Mouse (Mus musculus) limb, embryonic 10.5 days (tissue): ENCODE data around the gene Ptpn7. TPM values are rescaled to one million over a fixed set of nuclear protein-coding genes. Genes with fewer than 3 reads are reported as not detected.

Source experiments
- DNase-seq: peaks from one replicate; pipeline ENCODE4 v3.0.0-alpha.2; 2017; ENCODE audit warnings: low spot score
- H3K27ac ChIP-seq: fragments of 300-500 bp; sonication (generic); 2 replicates; pipeline ENCODE4 v1.5.1; 2016; ENCODE audit warnings: mild to moderate bottlenecking
- H3K27me3 ChIP-seq: fragments of 300-500 bp; sonication (generic); 2 replicates; pipeline ENCODE4 v1.6.1; 2016; ENCODE audit warnings: low read depth, mild to moderate bottlenecking; ENCODE audit not compliant: poor library complexity, severe bottlenecking
- H3K36me3 ChIP-seq: fragments of 300-500 bp; sonication (generic); 2 replicates; pipeline ENCODE4 v1.6.1; 2016; ENCODE audit warnings: mild to moderate bottlenecking, moderate library complexity
- H3K4me1 ChIP-seq: fragments of 300-500 bp; sonication (generic); 2 replicates; pipeline ENCODE4 v1.6.1; 2016
- H3K4me3 ChIP-seq: fragments of 300-500 bp; sonication (generic); 2 replicates; pipeline ENCODE4 v1.5.1; 2016; ENCODE audit warnings: mild to moderate bottlenecking, moderate library complexity
- H3K9me3 ChIP-seq: fragments of 300-500 bp; sonication (generic); replicated peaks from 2 replicates; pipeline ENCODE4 v1.6.1; 2016; ENCODE audit warnings: mild to moderate bottlenecking
- WGBS: fragments of 180-500 bp; shearing (Covaris S2); methylation state at CpG from one replicate; pipeline ENCODE4 v1.1.7; 2016; 5-methylcytosine and 5-hydroxymethylcytosine counted together
- polyA plus RNA-seq: library from polyadenylated mRNA; unstranded; fragments of >200 nt; fragmentation: Nextera tagmentation; extraction: Ambion mirVana; gene quantifications from 2 replicates; pipeline ENCODE4 v1.2.1, GENCODE M21; 2016

The Ptpn7 gene
- polyA plus RNA-seq = 1.4 and 1.9 TPM in 2 replicates

DNA sequence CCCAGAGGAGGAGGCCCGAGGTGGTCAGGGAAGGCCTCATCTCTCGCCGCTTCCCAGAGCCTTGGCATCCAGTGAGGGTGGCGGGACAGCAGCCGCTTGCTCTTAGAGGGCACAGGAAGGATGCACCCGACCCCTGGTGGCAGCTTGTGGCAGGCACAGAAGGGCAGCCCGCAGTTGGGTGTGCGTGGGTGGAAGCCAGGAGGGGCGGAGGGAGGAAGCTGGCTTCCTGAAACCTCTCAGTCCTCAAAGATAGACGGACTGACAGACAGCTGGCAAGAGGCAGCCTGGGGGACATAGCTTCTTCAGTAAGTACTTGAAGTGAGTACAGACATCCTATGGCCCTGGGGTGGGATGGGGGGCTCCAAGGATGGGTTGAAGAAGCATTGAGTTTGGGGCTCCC lies at the start of gene Ptpn7:
Ptpn7 (plus strand) TSS at position 228 of the 400 bp plus-strand sequence.
- peaks cover 49% of the 10 kb centered on the region for H3K4me1 ChIP-seq
- H3K9me3 ChIP-seq = no peaks in the 10 kb centered on the region
- no peaks in the 10 kb centered on the region for H3K36me3 ChIP-seq
- peak within 1 kb of the TSS; percentile 50 for H3K27ac ChIP-seq
- no peak within 1 kb of the TSS for H3K4me3 ChIP-seq
- 40% methylated on average over 10 of the region's 10 CpGs for WGBS
- no peak for DNase-seq
- peaks cover 22% of the 10 kb centered on the region for H3K27me3 ChIP-seq

DNA sequence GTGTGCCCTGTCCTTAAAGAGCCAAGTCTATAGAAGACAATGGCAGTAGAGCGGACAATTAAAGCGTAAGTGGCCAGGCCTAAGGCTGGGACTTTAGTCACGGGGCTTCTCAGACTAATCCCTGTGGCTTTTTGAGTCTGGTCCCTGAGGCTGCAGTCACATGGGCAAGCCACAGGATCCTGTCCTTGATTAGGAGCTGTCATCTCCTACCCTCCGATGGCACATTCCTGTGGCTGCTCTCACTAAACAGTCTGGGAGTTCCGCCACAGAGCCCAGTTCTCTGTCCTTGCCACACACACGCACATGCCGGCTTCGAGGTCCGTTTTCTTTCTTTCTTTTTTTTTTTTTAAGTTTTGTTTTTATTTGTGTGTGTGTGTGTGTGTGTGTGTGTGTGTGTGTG lies 49.0 kb upstream of the Ptpn7 start:
- H3K27ac ChIP-seq = no peak overlapping the region
- peaks cover 28% of the 10 kb centered on the region for H3K4me1 ChIP-seq
- DNase-seq = no peak
- 62% methylated on average over 9 of the region's 9 CpGs for WGBS
- H3K27me3 ChIP-seq = peaks cover 74% of the 10 kb centered on the region
- H3K4me3 ChIP-seq = no peak overlapping the region
- H3K9me3 ChIP-seq = no peaks in the 10 kb centered on the region
- H3K36me3 ChIP-seq = no peaks in the 10 kb centered on the region

DNA sequence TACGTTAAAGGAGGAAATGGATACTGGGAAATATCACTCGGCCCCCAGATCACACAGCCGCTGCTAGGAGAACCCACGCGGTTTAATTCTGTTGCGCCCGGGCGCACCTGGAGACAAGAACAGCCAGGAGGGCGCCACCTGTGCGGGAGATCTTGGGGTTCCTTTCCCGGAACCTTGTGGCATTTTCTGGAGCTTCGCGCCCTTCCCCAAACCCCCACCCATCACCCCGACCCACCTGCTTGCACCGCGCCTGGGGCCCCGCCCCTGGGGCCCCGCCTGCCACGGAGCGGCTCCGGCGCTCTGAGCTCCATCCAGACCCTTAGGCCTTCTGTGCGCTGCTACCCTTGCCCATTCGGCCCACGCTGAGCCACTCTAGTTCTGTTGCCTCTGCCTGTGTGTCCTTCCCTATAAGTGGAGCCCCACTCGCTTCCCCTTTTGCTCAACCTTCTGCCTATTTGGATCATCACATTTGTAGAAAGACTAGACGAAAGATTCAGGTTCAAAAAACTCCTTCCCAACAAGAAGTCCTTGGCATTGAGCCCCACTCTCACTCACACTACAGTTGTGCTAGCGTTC lies 47.1 kb upstream of the Ptpn7 start:
- Histone ChIP-seq H3K27ac (no peak overlapping the region), H3K36me3 (no peaks in the 10 kb centered on the region), H3K9me3 (no peaks in the 10 kb centered on the region), H3K4me3 (peak overlapping the region; percentile 0; the same call in 1 of the 2 replicates), H3K4me1 (peaks cover 23% of the 10 kb centered on the region), H3K27me3 (peaks cover 88% of the 10 kb centered on the region)
- 18% methylated on average over 28 of the region's 28 CpGs for WGBS
- DNase-seq = no peak

DNA sequence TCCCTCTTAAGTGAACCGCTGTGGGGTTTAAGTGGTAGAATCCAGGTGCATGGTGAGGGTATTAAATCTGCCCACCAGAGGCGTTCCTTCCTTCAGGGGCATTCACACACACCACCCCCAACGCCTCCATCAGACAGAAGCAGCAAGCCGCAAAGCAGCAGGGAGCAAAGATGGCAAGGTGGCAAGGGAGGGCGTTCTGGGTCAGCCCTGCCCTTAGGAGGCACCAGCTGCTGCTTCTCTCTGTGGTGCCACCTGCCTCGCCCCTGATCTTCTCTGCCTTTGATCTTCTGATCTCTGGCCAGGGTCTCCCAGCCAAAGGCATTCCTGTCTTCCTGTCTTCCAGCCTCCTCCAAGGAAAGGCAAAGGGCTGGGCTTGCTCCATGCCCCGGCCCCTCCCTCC lies 46.5 kb upstream of the Ptpn7 start:
- WGBS = 20% methylated on average over 7 of the region's 7 CpGs
- no peak overlapping the region for H3K27ac ChIP-seq
- no peaks in the 10 kb centered on the region for H3K36me3 ChIP-seq

DNA sequence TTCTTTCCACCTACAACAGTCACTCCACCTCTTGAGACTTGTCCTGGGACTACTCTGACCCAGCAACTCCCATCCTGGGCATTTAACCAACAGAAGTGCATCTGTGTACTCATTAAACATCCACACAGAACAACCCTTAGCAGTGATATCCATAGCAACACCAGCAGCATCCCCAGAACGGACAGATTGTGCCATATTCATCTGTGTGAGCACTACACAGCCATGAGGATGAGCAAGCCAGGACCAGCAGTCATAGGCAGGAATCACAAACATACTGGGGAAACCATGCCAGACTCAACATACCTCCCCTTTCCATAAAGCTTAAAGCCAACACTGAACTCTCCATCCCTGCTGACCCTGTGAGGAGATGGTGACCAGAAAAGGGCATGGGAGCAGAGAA lies 45.1 kb upstream of the Ptpn7 start:
- DNase-seq = no peak
- H3K27me3 ChIP-seq = peaks cover 74% of the 10 kb centered on the region
- 83% methylated on average over 1 of the region's 1 CpGs for WGBS
- H3K27ac ChIP-seq = no peak overlapping the region
- no peaks in the 10 kb centered on the region for H3K9me3 ChIP-seq
- no peak overlapping the region for H3K4me3 ChIP-seq
- peaks cover 23% of the 10 kb centered on the region for H3K4me1 ChIP-seq
- H3K36me3 ChIP-seq = no peaks in the 10 kb centered on the region

More for the DNA sequence above, 46.5 kb upstream of the Ptpn7 start:
- peaks cover 88% of the 10 kb centered on the region for H3K27me3 ChIP-seq
- H3K4me1 ChIP-seq = peaks cover 23% of the 10 kb centered on the region
- DNase-seq = no peak
- no peaks in the 10 kb centered on the region for H3K9me3 ChIP-seq
- no peak overlapping the region for H3K4me3 ChIP-seq

DNA sequence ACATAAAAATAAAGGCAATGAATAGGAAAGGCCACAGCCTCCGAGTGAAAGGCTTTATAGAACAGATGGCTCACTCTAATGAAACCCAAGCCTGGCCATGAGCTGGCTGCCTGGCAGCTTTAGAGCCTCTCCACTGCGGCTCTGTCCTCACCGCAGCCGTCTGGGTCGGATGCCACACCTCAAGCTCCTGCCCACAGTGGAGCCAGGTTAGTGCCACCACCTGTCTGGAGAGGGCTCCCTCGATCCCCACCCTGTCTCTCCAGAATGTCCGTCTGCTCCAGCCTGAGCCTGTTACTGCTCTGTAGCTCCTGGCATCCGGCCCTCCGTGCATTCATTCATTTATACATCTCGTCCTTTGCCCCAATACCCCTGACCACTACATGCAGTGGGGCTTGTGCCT lies 42.9 kb upstream of the Ptpn7 start:
- H3K27ac ChIP-seq = no peak overlapping the region
- H3K36me3 ChIP-seq = no peaks in the 10 kb centered on the region
- WGBS = 83% methylated on average over 10 of the region's 10 CpGs
- peaks cover 11% of the 10 kb centered on the region for H3K4me1 ChIP-seq
- H3K4me3 ChIP-seq = no peak overlapping the region
- H3K27me3 ChIP-seq = peaks cover 52% of the 10 kb centered on the region
- DNase-seq = no peak
- H3K9me3 ChIP-seq = no peaks in the 10 kb centered on the region

DNA sequence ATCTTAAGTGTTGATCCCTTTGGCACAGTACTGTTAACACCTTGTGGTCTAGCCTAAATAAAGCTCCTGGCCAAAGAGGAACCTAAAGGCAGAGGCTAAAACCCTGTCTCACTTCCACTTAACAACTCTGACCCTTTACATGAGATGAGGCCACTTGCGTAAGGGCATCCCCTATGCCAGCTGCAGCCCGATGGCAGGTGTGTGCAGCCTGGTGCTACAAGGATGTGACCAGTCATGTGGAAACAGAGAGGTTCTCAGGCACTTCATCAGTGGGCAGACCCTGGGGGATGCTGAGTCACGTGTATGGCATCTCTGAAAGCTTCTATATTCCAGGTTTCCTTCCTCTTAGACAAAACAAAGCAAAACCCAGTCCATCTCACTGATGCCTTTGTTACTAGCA lies 41.6 kb upstream of the Ptpn7 start:
- H3K27ac ChIP-seq = no peak overlapping the region
- no peak overlapping the region for H3K4me3 ChIP-seq
- H3K4me1 ChIP-seq = 0 out of 2 replicates have a peak, but pooled peaks cover 2% of the 10 kb centered on the region
- no peaks in the 10 kb centered on the region for H3K36me3 ChIP-seq
- DNase-seq = no peak
- H3K27me3 ChIP-seq = peaks cover 44% of the 10 kb centered on the region
- 79% methylated on average over 3 of the region's 3 CpGs for WGBS
- H3K9me3 ChIP-seq = no peaks in the 10 kb centered on the region

DNA sequence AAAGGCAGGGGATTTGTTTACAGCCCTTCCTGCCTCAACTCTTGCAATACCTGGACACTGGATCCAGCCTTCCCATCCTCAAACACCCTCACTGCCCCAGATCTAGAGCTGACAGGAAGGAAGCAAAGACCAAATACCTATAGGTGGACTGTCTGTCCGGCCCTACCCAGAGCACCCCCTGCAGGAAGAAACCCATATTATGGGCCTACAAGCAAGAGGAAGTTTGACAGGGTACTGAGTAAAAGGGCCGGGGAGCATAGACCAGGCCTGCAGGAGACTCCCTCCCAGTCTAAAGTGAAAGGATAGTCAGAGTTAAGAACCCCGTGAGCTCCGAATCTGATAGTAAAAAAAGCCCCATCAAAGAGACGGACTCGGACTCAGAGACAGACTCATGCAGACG lies 37.8 kb upstream of the Ptpn7 start:
- Histone ChIP-seq H3K4me1 (peaks cover 8% of the 10 kb centered on the region; the same call in 1 of the 2 replicates), H3K9me3 (no peaks in the 10 kb centered on the region), H3K27ac (no peak overlapping the region), H3K27me3 (peaks cover 33% of the 10 kb centered on the region), H3K4me3 (no peak overlapping the region), H3K36me3 (no peaks in the 10 kb centered on the region)
- WGBS = 81% methylated on average over 7 of the region's 7 CpGs
- no peak for DNase-seq

DNA sequence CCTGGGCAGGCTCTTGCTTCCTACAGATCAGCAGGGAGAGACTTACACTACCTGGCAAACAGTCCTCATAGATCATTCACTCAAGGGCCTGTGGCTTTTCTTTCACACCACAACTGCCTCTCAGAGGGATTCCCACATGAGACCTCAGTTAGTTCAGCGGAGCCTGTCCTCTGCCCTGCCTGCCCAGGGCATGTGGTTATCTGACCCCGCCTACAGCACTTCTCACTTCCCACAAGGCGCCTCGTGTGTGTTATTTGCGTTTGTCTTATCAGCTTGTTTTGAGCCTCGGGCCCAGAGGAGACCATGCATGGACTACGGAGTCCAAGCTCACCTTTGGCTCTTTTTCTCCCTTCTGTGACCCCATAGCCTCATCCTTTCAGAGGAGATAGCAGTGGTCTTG lies 37.3 kb upstream of the Ptpn7 start:
- no peak for DNase-seq
- H3K4me3 ChIP-seq = no peak overlapping the region
- WGBS = 42% methylated on average over 7 of the region's 7 CpGs
- no peaks in the 10 kb centered on the region for H3K36me3 ChIP-seq
- no peaks in the 10 kb centered on the region for H3K9me3 ChIP-seq
- peaks cover 33% of the 10 kb centered on the region for H3K27me3 ChIP-seq
- H3K4me1 ChIP-seq = peaks cover 10% of the 10 kb centered on the region
- H3K27ac ChIP-seq = no peak overlapping the region

DNA sequence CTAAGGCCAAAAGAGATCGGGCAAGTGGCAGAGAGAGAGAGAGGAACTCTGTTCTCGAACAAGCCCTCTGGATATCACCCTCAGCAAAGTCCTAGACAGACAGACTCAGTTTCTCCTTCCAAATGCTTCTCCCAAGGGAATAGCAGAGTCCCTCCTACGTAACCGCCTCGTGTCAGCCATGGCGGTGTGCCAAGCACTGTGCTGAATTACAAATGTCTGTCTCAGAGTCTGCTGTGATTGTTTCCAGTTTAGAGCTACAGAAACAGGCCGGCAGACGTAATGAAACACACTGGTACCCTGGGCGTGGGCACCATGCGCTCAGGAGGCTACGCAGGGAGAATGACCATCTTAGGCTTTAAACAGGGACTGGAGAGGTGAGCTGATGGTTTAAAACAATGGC lies 36.2 kb upstream of the Ptpn7 start:
- Histone ChIP-seq H3K27ac (no peak overlapping the region), H3K4me3 (no peak overlapping the region), H3K9me3 (no peaks in the 10 kb centered on the region), H3K27me3 (peaks cover 44% of the 10 kb centered on the region), H3K4me1 (peaks cover 14% of the 10 kb centered on the region), H3K36me3 (no peaks in the 10 kb centered on the region)
- DNase-seq = no peak
- WGBS = 93% methylated on average over 11 of the region's 11 CpGs

DNA sequence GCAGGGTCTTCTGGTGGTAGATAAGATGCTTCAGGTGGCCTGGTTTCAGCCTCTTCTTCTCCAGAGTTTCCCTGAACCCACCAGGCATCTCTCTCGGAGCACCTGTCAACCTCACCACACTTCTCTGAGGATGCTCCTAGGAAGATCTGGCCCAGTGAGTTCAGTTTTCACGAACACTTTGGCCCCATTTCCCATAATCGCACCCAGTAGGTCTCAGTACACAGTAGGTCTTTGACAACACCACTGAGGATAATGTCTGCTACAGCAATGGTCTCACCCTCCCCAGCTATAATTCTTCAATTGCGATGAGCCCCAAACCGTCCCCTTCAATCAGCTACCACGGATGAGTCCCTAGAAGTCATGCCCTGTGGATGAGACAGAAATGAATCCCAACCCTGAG lies 35.1 kb upstream of the Ptpn7 start:
- no peak for DNase-seq
- Histone ChIP-seq H3K4me3 (no peak overlapping the region), H3K9me3 (no peaks in the 10 kb centered on the region), H3K36me3 (no peaks in the 10 kb centered on the region), H3K27me3 (peaks cover 55% of the 10 kb centered on the region), H3K27ac (no peak overlapping the region), H3K4me1 (peaks cover 14% of the 10 kb centered on the region)
- WGBS = 93% methylated on average over 6 of the region's 6 CpGs

DNA sequence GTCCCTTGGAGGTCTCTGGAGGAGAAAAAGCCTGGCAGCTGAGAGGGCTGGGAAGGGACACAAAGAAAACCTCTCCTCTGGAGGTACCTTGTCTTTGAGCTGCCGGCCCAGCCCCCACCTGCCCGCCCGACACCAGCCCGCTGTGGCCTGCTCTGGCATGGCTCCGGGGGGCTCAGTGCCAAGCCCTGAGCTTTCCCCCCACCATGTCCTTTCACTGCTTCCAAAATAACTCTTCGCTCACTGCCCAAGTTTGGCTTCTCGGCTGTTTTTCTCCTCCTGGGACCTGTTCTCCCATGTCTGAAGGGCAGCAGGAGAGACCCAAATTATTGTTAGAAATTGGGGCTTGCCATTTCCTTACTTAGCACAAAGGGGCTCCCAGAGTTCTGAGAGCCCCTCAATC lies 34.1 kb upstream of the Ptpn7 start:
- Histone ChIP-seq H3K4me3 (no peak overlapping the region), H3K9me3 (no peaks in the 10 kb centered on the region), H3K36me3 (no peaks in the 10 kb centered on the region), H3K4me1 (peaks cover 14% of the 10 kb centered on the region), H3K27ac (no peak overlapping the region; the same call in 1 of the 2 replicates), H3K27me3 (peaks cover 65% of the 10 kb centered on the region)
- no peak for DNase-seq
- 88% methylated on average over 7 of the region's 7 CpGs for WGBS

DNA sequence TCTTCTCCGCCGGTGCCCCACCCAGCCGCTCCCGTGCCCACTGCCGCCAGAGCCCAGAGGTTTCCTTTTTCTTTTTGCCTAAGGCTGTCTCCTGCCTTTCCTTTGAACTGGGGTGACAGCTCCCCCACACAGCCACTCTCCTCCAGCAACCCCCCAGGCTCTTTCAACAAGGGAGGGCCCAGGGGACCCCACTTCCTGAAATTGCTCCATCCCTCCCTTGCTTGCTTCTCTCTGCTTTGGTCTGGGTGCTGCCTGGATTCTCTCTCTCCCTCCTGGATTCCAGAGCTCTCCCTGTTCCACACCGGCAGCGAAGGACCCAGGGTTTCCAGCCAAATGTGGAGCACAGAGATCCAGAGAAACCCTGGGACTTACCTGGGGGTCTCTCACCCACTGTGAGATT lies 32.1 kb upstream of the Ptpn7 start:
- no peak for DNase-seq
- 54% methylated on average over 7 of the region's 7 CpGs for WGBS
- Histone ChIP-seq H3K4me1 (peaks cover 22% of the 10 kb centered on the region), H3K27me3 (peaks cover 85% of the 10 kb centered on the region), H3K4me3 (no peak overlapping the region), H3K27ac (no peak overlapping the region), H3K36me3 (no peaks in the 10 kb centered on the region), H3K9me3 (no peaks in the 10 kb centered on the region)

DNA sequence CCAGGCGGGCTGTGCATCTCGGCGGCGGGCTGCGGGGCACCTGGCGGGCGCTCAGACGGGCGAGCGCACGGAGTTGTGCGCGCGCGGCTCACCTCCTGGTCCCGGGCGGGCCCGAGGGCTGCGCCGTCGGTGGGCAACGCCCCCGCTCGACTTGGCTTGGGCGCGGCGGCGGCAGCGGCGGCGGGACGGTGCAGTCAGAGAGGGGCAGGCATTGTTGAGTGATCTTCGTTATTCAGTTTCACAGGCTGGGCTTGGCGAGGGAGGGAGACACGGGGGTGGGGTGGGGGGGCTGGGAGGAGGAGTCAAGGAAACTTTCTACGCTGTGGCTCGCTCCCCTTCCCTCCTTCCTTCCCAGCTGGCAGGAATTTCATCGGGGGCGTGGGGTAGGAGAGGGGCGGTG lies 27.4 kb upstream of the Ptpn7 start, which contains the start of gene Lgr6:
Lgr6 (minus strand) TSS at position 153 of the 400 bp plus-strand sequence.
- no peak for DNase-seq

More for the DNA sequence above, 27.4 kb upstream of the Ptpn7 start, which contains the start of gene Lgr6:
- 2% methylated on average over 40 of the region's 40 CpGs for WGBS
- no peak within 1 kb of the TSS for H3K27ac ChIP-seq
- peaks cover 22% of the 10 kb centered on the region for H3K4me1 ChIP-seq
- peak within 1 kb of the TSS; percentile 49 for H3K4me3 ChIP-seq
- H3K9me3 ChIP-seq = no peaks in the 10 kb centered on the region
- peaks cover 75% of the 10 kb centered on the region for H3K27me3 ChIP-seq
- H3K36me3 ChIP-seq = no peaks in the 10 kb centered on the region
